Mouse (Mus musculus) cerebellum, adult 2 months (tissue): Measurements from ENCODE around the gene Slc13a5.

Experiments used
- CTCF ChIP-seq: fragments of 200-500 bp; IDR thresholded peaks from 2 replicates; pipeline ENCODE4 v1.5.1; 2011; ENCODE audit warnings: low read depth, mild to moderate bottlenecking, control low read depth, low read length, moderate library complexity, borderline replicate concordance; ENCODE audit not compliant: insufficient read depth
- POLR2A ChIP-seq: fragments of 200-500 bp; IDR thresholded peaks from 2 replicates; pipeline ENCODE4 v1.6.1; 2011; ENCODE audit warnings: low read length, control low read depth, borderline replicate concordance; ENCODE audit not compliant: insufficient read depth

DNA sequence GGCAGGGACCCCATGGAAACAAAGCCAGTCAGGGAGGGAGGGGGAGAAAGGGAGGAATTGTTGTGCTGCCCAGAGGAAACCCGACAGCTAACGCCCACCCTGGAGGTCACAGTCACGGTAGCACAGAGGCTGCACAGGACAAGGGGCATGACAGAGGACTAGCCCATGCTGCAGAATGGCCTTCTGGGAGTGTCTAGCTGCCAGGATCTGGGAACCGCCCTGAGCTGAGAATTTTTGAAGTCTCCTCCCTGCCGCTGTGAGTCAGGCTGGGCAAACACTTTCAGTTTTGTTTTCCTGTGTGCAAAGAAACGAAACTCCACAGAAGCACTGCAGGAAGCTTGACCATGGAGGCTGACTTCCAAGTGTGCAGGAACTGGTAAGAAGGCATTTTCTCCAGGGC is 34.3 kb upstream of the Slc13a5 start, which contains the start of gene Xaf1:
- TF ChIP-seq CTCF (no peak), POLR2A (no peak)
